Mouse (Mus musculus): ENCODE data around the gene Ogfod2. TPM values are rescaled to one million over a fixed set of nuclear protein-coding genes. Genes with fewer than 3 reads are reported as not detected.

Gene Ogfod2
- total RNA-seq, 2 experiments from 2014 or later = 13.2 to 14.5 TPM

GRCm38 (mm10) chr5:124150895-124151294 lies 38.8 kb downstream of the Ogfod2 start:
- no peak for DNase-seq (ENCODE audit: low spot score)

GRCm38 (mm10) chr5:124152734-124153133 lies 40.6 kb downstream of the Ogfod2 start:
- no peak for DNase-seq (ENCODE audit: low spot score)

GRCm38 (mm10) chr5:124155943-124156342 lies 43.8 kb downstream of the Ogfod2 start:
- DNase-seq (ENCODE audit: low spot score) = no peak

GRCm38 (mm10) chr5:124158305-124158704 lies 46.2 kb downstream of the Ogfod2 start:
- DNase-seq (ENCODE audit: low spot score) = no peak

DNA sequence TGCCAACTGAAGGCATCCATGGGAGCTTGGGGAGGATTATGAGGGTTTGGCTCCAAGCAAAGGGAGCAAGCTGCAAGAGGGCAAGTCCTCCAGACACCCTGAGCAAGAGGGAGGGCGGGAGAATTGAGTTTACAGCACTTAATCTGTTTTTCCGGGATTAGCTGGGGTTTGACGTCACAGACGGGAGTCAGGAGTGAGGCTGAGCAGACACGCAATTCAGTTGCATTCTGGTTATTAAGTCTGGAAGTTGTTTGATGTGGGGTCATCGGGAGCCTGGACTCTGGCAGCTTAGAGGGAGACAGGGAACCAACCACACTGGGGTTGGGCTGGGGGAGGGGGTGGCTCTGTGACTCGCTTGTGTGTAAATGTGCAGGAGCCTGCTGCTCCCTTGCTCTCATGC lies 47.4 kb downstream of the Ogfod2 start:
- no peak for DNase-seq (ENCODE audit: low spot score)

GRCm38 (mm10) chr5:124161831-124162230 lies 49.7 kb downstream of the Ogfod2 start:
- DNase-seq (ENCODE audit: low spot score) = no peak

DNA sequence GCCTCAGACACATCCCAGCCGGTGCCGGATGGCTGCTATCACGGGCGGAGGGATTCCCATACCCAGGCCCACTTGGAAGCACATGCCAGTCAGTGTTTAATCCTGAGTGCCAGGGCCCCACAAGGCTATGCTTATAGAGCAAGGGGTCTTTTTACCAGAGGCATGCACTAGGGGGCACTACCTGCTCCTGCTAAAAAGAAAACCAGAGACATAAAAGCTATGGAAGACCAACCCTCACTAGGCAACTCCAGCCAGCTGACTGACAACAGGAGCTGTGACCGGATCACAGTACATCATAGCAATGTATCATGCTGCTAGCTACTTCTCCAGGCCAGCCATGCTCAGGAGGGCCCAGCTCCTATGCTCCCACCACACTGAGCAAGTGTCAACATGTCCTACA lies 50.5 kb downstream of the Ogfod2 start:
- peak; percentile 77 for DNase-seq (ENCODE audit: low spot score)

- DNase-seq (ENCODE audit: low spot score) = no peak
Measured at GRCm38 (mm10) chr5:124163445-124163844, 51.3 kb downstream of the Ogfod2 start.

Other genes with a start within 250 kb of the Ogfod2 start
- not detected for gene Hcar2, start 246.8 kb upstream of the Ogfod2 start, total RNA-seq (2021)
- under 1 TPM; 0.21 to 0.36 TPM for gene Hcar1, start 232.3 kb upstream of the Ogfod2 start, total RNA-seq (2021)
- gene Denr, start 205.1 kb upstream of the Ogfod2 start, total RNA-seq (2021) = 10 to 100 TPM; 48.6 to 59.9 TPM
- not detected for gene Gm43518, start 184.9 kb upstream of the Ogfod2 start, total RNA-seq (2021)
- 1 to 10 TPM; 1.4 to 1.6 TPM for gene Ccdc62, start 181.6 kb upstream of the Ogfod2 start, total RNA-seq (2021)
- 10 to 100 TPM in 1 of 2 experiments, 1 to 10 TPM in 1; 9.4 to 19.6 TPM for gene Hip1r, start 138.7 kb upstream of the Ogfod2 start, total RNA-seq (2021)
- 1 to 10 TPM; 5.7 to 6.6 TPM for gene Vps37b, start 80.0 kb upstream of the Ogfod2 start, total RNA-seq (2021)
- 1 to 10 TPM; 8.4 to 8.9 TPM for gene Abcb9, start 16.5 kb upstream of the Ogfod2 start, total RNA-seq (2021)
- gene Arl6ip4, start 3.8 kb downstream of the Ogfod2 start, total RNA-seq (2021) = 10 to 100 TPM; 39.1 TPM
- gene Pitpnm2, start 137.5 kb downstream of the Ogfod2 start, total RNA-seq (2021) = 10 to 100 TPM; 19.6 to 20.9 TPM
- 1 to 10 TPM; 3.1 to 3.3 TPM for gene Mphosph9, start 215.7 kb downstream of the Ogfod2 start, total RNA-seq (2021)
- gene 2810006K23Rik, start 215.8 kb downstream of the Ogfod2 start, total RNA-seq (2021) = 1 to 10 TPM; 7.3 to 7.7 TPM